Mouse (Mus musculus) heart, postnatal 36 days (tissue): ENCODE measurements around the gene Gm47791. TPM values are rescaled to one million over a fixed set of nuclear protein-coding genes. Genes with fewer than 3 reads are reported as not detected.

Experiments used
- DNase-seq, 2 experiments: peaks; one replicate each; pipeline ENCODE4 v3.0.0; 2021 to 2022
- intact Hi-C: fragments of 180-260 bp; cut with DNase I; formaldehyde crosslinking; loops from one replicate; pipeline ENCODE4 v1.15.1; 2025
- total RNA-seq, 2 experiments: library from RNA; stranded (reverse); gene quantifications; 2 replicates each; pipeline ENCODE4 v1.2.3; 2021

Gene Gm47791
- total RNA-seq, 2 experiments from 2014 or later: not detected

DNA sequence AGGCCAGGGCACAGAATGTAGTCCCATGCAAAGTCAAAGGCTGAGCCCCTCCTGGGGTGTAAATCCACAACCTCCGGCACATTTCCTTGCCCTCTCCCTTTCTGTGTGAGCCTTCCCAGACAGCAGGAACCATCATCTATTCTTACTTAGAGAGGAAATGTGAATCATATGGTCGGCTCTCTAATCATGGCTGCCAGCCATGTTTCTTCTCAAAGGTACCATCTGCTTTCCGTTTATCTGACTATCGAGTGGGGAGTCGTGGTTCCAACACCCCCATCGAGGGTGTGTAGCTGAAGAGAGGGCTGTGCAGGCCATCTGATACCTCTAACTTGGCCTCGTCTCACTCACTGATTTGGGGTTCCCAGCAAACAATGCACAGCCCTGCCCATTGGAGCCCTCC, 17.0 kb upstream of the Gm47791 start:
- no peak for DNase-seq
- intact Hi-C loops: loop anchor here (5.0 kb wide), 1 partner anchor 929 kb away; no protein-coding TSS in a partner anchor

DNA sequence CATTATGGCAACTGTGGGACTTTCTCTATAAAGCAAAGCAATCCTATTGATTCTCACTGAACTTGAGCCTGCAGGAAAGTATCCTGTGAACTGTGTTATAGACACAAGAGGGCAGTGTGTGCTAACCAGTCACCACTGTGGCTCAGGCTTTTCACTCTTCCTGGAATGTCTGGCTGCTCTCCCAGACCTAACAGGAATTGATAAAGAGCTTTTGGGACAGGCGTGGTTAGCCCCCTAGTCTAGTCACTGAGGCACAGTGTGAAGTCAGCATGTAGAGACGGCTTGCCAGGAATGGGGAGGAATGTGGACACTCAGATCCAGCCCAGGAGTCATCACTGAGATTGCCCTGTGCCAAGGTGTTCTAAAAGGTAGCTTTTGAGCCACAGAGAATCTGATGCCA, 16.4 kb upstream of the Gm47791 start:
- peak; percentile 53 to 65 for DNase-seq

DNA sequence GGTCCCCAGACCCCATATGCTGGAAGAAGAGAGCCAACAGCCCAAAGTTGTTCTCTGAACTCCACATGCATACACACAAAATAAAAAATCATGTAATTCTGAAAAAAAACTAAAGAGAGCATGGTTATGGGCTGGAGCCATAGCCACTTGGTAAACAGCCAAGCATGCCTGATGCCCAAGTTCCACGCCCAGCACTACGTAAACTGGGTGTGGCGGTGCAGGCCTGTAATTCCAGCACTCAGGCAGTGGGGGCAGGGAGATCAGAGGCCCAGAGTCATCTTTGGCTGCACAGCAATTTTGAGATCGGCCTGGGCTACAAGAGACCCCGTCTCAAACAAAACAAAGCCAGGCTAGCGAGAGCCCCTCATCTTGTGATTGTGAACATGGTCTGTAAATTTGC, 14.5 kb upstream of the Gm47791 start:
- peak in 1 of 2 experiments; percentile 13 for DNase-seq
- intact Hi-C loops: loop anchor here (5.0 kb wide), 1 partner anchor 932 kb away; no protein-coding TSS in a partner anchor

More for the DNA sequence above, 16.4 kb upstream of the Gm47791 start:
- intact Hi-C loops: loop anchor here (1.0 to 5.0 kb wide), 5 partner anchors 51 to 930 kb away; partner anchors contain the start of gene Agfg1

- intact Hi-C loops: no loop called here
- no peak for DNase-seq
Observed at GRCm38 (mm10) chr1:82783559-82783958, 12.5 kb upstream of the Gm47791 start.

DNA sequence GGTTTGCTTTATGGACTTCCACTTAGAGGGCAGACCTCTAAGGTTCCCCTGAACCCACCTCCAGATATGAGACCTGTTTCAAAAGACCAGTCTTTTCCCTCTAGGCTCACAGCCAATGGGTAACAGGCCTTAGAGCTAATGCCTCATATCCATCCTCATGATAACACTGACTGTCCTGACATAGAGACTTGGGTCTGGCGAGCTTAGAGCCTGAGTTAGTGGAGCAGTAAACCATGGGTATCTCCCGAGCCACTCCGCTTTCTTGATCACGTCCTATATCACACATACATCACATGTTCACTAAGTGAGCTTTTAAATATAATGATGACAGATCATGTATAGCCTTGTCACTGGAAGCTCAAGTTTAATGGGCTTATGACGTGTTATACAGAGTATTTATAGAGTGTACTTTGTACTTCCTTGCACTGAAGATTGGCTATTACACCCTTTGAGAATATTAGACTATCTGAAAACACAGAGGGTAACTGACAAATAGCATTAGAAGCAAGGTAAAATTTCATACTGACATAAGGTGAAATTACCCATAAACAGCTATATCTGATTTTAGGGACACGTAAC, 8.4 kb upstream of the Gm47791 start:
- intact Hi-C loops: no loop called here
- no peak for DNase-seq

- intact Hi-C loops: no loop called here
- no peak for DNase-seq
Observed at GRCm38 (mm10) chr1:82775293-82775692, 4.2 kb upstream of the Gm47791 start.

DNA sequence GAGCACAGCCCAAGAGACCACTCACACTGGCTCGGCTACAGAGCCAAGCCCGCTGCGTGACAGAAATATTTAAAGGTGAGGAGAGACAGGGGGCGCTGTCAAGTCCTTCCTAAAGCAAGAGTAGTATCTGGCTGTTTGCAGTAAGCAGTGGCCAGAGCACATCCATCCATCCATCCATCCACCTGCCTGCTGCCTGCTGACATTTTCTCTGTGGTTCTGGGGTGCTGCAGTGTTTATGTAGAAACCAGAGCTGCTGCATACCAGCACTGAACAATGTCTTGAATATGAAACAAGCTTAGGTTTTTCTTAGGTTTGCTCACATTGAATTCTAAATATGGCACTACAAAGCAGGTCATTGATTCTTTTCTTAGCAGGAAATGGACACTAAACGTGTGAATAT, 2.2 kb upstream of the Gm47791 start:
- DNase-seq: no peak
- intact Hi-C loops: no loop called here

- DNase-seq: no peak
- intact Hi-C loops: no loop called here
Observed at GRCm38 (mm10) chr1:82772428-82772827, 1.4 kb upstream of the Gm47791 start.

DNA sequence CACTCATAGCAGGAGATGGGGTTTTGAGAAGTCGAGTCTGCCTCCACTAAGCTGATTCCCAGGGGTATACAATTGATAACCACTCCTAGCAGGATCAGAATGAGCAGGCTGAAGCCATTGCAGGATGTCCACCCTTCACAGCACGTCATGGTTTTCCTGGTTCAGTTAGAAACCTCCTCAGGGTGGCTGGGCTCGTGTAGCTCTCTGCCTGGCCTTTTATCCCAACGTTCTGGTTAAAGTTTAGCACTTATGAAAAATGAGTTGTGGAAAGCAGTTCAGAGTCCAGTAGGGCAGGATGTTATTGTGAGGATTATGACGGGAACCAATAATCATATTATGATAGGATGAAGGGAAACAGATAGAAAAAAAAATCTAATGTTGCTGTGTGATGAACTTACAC, 2.8 kb downstream of the Gm47791 start, which contains the start of gene Tm4sf20:
Tm4sf20 (minus strand) TSS at position 193 of the 400 bp plus-strand sequence.
- no peak for DNase-seq
- intact Hi-C loops: no loop called here

GRCm38 (mm10) chr1:82766641-82767040, 4.4 kb downstream of the Gm47791 start:
- intact Hi-C loops: no loop called here
- DNase-seq: no peak

DNA sequence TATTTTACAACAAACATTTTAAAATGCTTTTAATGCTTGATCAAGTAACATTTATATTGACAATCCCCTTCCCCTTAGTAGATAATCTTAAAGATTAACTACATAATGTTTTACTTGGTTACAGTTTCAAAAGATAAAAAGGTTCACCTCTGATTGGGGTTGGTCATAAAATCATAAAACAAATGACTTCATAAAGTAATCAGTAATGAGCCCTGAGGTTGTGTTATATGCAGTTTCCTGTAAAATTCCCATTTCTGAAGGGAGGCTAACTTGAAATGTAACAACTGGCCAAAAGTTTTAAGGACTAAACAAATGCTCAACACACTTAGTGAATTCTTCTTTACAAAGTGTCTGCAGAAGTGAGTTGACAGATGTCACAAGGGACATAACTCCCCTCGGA, 4.8 kb downstream of the Gm47791 start:
- DNase-seq: no peak
- intact Hi-C loops: no loop called here

DNA sequence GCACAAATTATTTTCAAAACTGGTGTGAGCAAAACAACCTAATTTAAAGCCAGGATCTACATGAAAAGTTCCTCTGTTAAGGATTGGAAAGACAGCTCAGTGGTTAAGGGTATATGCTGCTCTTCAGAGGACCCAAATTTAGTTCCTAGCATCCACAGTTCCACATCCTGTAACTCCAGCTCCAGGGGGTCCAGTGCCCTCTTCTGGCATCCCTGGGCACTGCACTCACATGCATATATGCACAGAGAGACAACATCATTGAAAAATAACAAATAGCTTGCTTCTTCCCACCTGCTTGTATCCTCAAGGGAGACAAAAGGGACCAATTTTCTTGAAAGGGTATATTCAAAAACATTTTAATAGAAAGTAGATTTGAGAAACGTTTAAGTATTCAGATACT, 8.8 kb downstream of the Gm47791 start:
- DNase-seq: no peak
- intact Hi-C loops: no loop called here

GRCm38 (mm10) chr1:82761454-82762169, 9.4 kb downstream of the Gm47791 start:
- intact Hi-C loops: no loop called here
- no peak for DNase-seq

GRCm38 (mm10) chr1:82759520-82759919, 11.5 kb downstream of the Gm47791 start:
- intact Hi-C loops: no loop called here
- no peak for DNase-seq

GRCm38 (mm10) chr1:82747714-82748452, 23.2 kb downstream of the Gm47791 start:
- intact Hi-C loops: no loop called here
- no peak for DNase-seq

GRCm38 (mm10) chr1:82746408-82746807, 24.6 kb downstream of the Gm47791 start:
- DNase-seq: no peak
- intact Hi-C loops: no loop called here

- intact Hi-C loops: no loop called here
- DNase-seq: no peak
Observed at GRCm38 (mm10) chr1:82743962-82744361, 27.1 kb downstream of the Gm47791 start.

GRCm38 (mm10) chr1:82741539-82741938, 29.5 kb downstream of the Gm47791 start:
- no peak for DNase-seq
- intact Hi-C loops: no loop called here

GRCm38 (mm10) chr1:82738066-82738465, 33.0 kb downstream of the Gm47791 start:
- no peak for DNase-seq
- intact Hi-C loops: no loop called here

GRCm38 (mm10) chr1:82733357-82733756, 37.7 kb downstream of the Gm47791 start:
- DNase-seq: no peak
- intact Hi-C loops: no loop called here

DNA sequence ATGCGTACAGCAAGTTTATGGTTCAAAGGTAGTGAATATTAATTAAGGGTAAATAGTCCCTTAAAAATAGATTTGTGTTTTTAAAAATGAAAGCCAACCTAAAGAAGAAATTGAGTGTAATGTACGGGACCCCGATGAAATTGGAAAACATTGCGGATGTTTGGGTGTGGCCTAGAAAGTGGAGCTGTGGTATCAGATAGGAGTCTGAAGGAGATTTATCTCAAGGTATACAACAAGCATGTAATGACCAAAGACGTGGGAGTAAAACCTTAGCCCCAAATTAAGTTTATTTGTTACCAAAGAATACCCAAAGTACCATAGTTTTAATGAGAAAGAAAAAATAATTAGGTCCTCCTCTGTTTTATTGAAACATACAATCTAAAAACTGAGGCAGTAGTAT, 44.6 kb downstream of the Gm47791 start:
- intact Hi-C loops: loop anchor here (5.0 to 10.0 kb wide), 2 partner anchors 111 to 412 kb away; partner anchors contain the start of genes Agfg1 and Rhbdd1
- no peak for DNase-seq
